Mouse (Mus musculus) kidney, adult 2 months (tissue): ENCODE measurements around the gene Aak1. TPM values are rescaled to one million over a fixed set of nuclear protein-coding genes. Genes with fewer than 3 reads are reported as not detected.

ENCODE experiments used
- DNase-seq: peaks from one replicate; pipeline ENCODE4 v3.0.0; 2021
- H3K27ac ChIP-seq: fragments of 200-500 bp; 2 replicates; pipeline ENCODE4 v1.5.1; 2012; ENCODE audit warnings: low read depth, low read length, control low read depth, inconsistent platforms; ENCODE audit not compliant: insufficient read depth
- H3K27me3 ChIP-seq: fragments of 200-500 bp; replicated peaks from 2 replicates; pipeline ENCODE4 v1.6.1; 2012; ENCODE audit warnings: mild to moderate bottlenecking, moderate library complexity, low read length, inconsistent platforms; ENCODE audit not compliant: control insufficient read depth, insufficient read depth
- H3K36me3 ChIP-seq: fragments of 200-500 bp; 2 replicates; pipeline ENCODE4 v1.6.1; 2012; ENCODE audit warnings: mild to moderate bottlenecking, moderate library complexity, low read length, inconsistent platforms; ENCODE audit not compliant: control insufficient read depth, insufficient read depth
- H3K4me1 ChIP-seq: fragments of 200-500 bp; 2 replicates; pipeline ENCODE4 v1.6.1; 2011; ENCODE audit warnings: low read length; ENCODE audit not compliant: control insufficient read depth, insufficient read depth
- H3K4me3 ChIP-seq: fragments of 200-500 bp; 2 replicates; pipeline ENCODE4 v1.5.1; 2011; ENCODE audit warnings: mild to moderate bottlenecking, low read depth, low read length, control low read depth; ENCODE audit not compliant: insufficient read depth
- CTCF ChIP-seq: fragments of 200-500 bp; conservative IDR thresholded peaks from 2 replicates; pipeline ENCODE4 v1.5.1; 2011; ENCODE audit warnings: low read depth, mild to moderate bottlenecking, control low read depth, low read length, moderate library complexity, mixed read lengths; ENCODE audit not compliant: insufficient read depth, insufficient read length
- POLR2A ChIP-seq: fragments of 200-500 bp; IDR thresholded peaks from one replicate; pipeline ENCODE4 v1.6.1; 2011; ENCODE audit warnings: low read depth, low read length, control low read depth
- WGBS: fragments of 180-500 bp; shearing (Covaris S2); methylation state at CpG from one replicate; pipeline ENCODE4 v1.1.7; 2018; 5-methylcytosine and 5-hydroxymethylcytosine counted together
- polyA plus RNA-seq: library from polyadenylated mRNA; depleted of rRNA; stranded (reverse); fragments of >200 nt; gene quantifications from 2 replicates; pipeline ENCODE4 v1.2.3, GENCODE M21; 2012

Gene Aak1
- polyA plus RNA-seq, 1 experiment = 28.9 TPM

DNA sequence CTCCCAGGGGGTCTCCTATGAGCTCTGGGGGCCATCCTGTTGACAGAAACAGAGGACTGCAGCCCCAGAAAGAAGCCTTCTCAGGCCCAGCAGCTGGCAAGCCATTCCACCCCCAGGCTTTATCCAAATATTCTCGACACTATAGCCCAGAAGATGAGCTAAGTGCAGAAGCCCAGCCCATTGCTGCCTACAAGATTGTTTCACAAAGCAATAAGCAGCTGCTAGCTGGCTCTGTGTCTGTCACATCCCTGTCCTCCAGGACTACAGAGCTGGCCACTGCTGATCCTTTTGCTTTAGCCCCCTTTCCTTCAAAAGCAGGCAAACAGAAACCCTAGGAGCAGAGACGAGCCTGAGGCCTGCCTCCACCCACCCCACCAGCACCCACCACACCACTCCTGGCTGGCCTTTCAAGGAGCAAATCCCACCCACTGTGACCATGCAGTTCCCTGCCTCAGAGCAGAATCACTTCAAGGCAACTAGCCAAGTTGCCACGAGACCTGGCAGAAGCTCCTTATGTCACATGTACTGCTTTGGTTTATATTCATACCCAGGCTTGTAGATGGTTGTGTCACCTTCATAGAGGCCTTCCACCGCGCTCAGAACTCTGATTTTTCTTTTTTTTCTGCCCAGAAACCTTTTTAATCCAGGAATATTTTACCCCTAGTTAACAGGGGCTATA, 147.5 kb downstream of the Aak1 start:
- Histone ChIP-seq H3K27ac (no peak overlapping the region), H3K4me1 (no peaks in the 10 kb centered on the region), H3K27me3 (no peaks in the 10 kb centered on the region), H3K4me3 (no peak overlapping the region), H3K36me3 (peaks cover 2% of the 10 kb centered on the region)
- WGBS = 70% methylated on average over 5 of the region's 5 CpGs
- peak; percentile 70 for DNase-seq
- TF ChIP-seq POLR2A = no peak
- no peak for TF ChIP-seq CTCF

DNA sequence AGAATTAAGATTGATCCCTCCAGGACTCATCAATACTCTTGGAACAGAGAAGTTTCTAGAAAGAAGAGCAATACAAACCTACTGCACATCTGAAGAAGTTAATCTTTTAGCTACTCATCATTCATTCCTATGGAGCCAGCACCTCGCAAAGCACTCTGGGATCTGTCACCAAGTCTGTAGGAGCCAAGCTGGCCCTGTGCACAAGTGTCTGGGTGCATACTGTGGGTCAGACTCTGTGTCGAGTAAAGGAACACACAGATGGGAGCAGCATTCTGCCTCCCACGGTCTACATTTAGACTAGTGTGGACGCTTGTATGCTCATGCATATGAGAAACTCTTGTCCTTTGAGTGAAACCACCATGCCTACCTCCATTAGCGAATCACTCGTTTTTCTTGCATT, 148.0 kb downstream of the Aak1 start:
- 86% methylated on average over 6 of the region's 6 CpGs for whole genome bisulfite sequencing
- Histone ChIP-seq H3K4me1 (peaks cover 4% of the 10 kb centered on the region; the same call in 1 of the 2 replicates), H3K27me3 (no peaks in the 10 kb centered on the region), H3K4me3 (no peak overlapping the region), H3K36me3 (peaks cover 2% of the 10 kb centered on the region), H3K27ac (no peak overlapping the region)
- no peak for DNase-seq
- no peak for TF ChIP-seq POLR2A
- no peak for TF ChIP-seq CTCF

DNA sequence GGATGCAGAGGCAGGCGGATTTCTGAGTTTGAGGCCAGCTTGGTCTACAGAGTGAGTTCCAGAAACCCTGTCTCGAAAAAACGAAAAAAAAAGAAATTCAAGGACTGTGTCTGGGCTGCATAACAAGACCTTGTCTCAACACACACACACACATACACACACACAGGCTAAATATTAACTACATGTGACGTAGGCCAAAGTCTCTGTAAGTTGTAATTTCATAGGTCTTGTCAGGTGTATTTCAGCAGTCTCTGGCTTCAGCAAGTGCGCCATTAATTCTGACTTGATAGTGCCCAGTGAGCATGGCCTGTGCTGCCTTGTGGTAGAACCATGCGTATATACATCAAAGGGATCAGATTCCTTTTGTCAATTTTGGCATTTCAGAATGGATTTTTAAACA, 152.7 kb downstream of the Aak1 start:
- DNase-seq = peak; percentile 66
- H3K4me3 ChIP-seq = no peak overlapping the region
- TF ChIP-seq CTCF = no peak
- WGBS = 66% methylated on average over 6 of the region's 6 CpGs
- H3K36me3 ChIP-seq = no peaks in the 10 kb centered on the region; the same call in 1 of the 2 replicates
- H3K4me1 ChIP-seq = peaks cover 7% of the 10 kb centered on the region; the same call in 1 of the 2 replicates
- H3K27ac ChIP-seq = no peak overlapping the region
- H3K27me3 ChIP-seq = no peaks in the 10 kb centered on the region

DNA sequence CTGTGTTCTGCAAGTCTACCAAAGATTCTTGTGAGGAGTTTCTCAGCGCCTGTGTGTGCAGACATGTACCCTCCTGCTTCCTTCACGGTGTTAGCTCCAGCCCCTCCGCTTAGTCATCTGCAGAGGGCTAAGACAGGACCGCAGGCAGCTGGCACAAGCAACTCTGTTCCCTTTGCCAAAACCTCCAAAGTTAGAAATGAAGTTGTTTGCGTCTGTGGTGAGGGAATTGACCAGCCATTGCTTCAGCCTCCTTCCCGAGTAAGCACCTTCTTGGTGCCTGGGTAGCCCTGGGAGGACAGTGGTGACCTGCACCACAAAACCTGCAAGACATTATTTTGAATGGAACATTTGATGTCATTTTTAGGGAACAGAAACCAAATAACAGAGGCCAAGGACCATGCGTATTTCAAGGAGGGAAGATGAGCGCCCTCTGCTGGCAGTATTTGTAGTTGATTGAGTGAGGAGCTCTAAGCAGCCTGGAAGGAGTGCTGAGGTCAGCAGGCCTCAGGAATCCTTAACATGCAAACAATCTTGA, 153.3 kb downstream of the Aak1 start:
- 34% methylated on average over 8 of the region's 8 CpGs for WGBS
- H3K27me3 ChIP-seq = no peaks in the 10 kb centered on the region
- no peaks in the 10 kb centered on the region; the same call in 1 of the 2 replicates for H3K36me3 ChIP-seq
- peak; percentile 93 for DNase-seq
- H3K4me1 ChIP-seq = peaks cover 7% of the 10 kb centered on the region; the same call in 1 of the 2 replicates
- no peak overlapping the region for H3K4me3 ChIP-seq
- TF ChIP-seq CTCF (peak; percentile 78), POLR2A (no peak)
- no peak overlapping the region for H3K27ac ChIP-seq

DNA sequence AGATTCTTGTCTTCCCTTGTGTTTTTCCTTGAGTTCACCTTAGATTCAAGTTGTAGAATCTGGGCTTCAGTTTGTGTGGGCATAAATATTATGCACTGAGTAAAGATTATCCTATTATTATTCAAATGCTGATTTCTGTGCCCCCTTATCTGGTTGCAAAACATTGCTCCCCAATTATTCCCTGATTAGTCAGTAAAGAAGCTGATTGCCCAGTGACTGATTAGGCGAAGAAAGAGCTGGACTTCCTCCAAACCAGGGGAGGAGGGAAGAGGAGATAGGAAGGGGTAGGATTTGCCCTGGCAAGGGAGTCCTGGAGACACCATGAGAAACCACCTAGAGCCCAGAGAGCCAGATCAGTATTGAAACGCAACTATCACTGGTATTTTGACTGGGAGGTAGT, 154.8 kb downstream of the Aak1 start:
- no peaks in the 10 kb centered on the region for H3K36me3 ChIP-seq
- TF ChIP-seq CTCF = no peak
- no peak for TF ChIP-seq POLR2A
- no peaks in the 10 kb centered on the region for H3K27me3 ChIP-seq
- no peak overlapping the region for H3K27ac ChIP-seq
- H3K4me1 ChIP-seq = peaks cover 7% of the 10 kb centered on the region; the same call in 1 of the 2 replicates
- WGBS = 90% methylated on average over 2 of the region's 2 CpGs
- DNase-seq = no peak
- H3K4me3 ChIP-seq = no peak overlapping the region

DNA sequence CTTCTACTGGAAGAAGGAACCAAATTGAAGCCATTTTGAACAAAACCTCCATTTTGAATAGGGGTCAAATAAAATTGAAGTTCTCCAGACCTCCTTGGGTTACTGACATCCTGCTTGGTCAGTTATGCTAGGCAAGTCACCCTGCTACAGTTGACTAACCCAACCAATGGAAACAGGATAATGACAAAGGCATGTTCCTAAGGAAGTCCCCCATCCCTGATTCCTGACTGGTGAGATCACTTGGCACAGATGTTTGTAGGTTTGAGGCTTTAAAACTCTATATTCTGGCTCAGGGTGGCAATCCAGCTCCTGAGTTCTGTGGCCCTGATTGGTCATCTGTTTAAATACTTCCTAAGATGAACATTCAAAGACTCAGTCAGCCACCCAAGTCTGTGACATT, 156.3 kb downstream of the Aak1 start:
- Histone ChIP-seq H3K27me3 (no peaks in the 10 kb centered on the region), H3K4me3 (no peak overlapping the region), H3K27ac (no peak overlapping the region), H3K36me3 (no peaks in the 10 kb centered on the region), H3K4me1 (peaks cover 7% of the 10 kb centered on the region; the same call in 1 of the 2 replicates)
- DNase-seq = no peak
- TF ChIP-seq CTCF (no peak), POLR2A (no peak)

DNA sequence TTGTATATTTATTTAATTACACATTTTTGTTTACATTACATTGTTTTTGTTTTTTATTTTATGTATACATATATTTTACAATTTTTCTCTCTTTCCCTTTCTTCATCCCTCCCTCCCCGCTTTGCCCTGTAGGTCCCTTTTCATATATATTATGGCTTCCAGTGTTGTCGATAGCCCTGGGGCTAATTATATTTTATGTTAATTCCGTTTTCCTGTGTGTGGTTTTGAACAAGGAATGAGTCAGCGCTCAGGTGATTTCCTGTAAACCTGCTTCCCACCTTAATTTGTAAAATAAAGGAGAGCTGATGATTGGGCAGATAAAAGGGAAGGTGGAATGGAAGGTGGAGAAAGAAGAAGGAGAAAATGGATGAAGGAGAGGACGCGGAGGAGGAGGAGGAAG, 159.6 kb downstream of the Aak1 start, which contains the start of gene Nfu1:
TSS of gene Nfu1 (plus strand) at position 350 of the 400 bp plus-strand sequence.
- Histone ChIP-seq H3K4me3 (peak within 1 kb of the TSS; percentile 78), H3K36me3 (no peaks in the 10 kb centered on the region), H3K27ac (peak within 1 kb of the TSS; percentile 69), H3K27me3 (no peaks in the 10 kb centered on the region), H3K4me1 (no peaks in the 10 kb centered on the region)
- WGBS = 74% methylated on average over 6 of the region's 6 CpGs
- TF ChIP-seq CTCF (no peak), POLR2A (no peak)
- DNase-seq = no peak
